8 mouse cellular contexts compared by ENCODE assay signal in genomic region chr1:139423931-139424330, GRCm38 (mm10). TPM values are rescaled to one million over a fixed set of nuclear protein-coding genes. Genes with fewer than 3 reads are reported as not detected.
DNase-seq lines count a peak whose midpoint lies in the region; ATAC-seq and TF ChIP-seq lines count a peak whose summit lies in the region.

No protein-coding gene starts in this region.

- WGBS in heart, embryonic 13.5 days = 20% methylated on average over 10 of the region's 10 CpGs
- WGBS in hindbrain, postnatal 0 days = 33% methylated on average over 10 of the region's 10 CpGs
- 56% methylated on average over 10 of the region's 10 CpGs for WGBS in midbrain, embryonic 16.5 days

- H3K36me3 ChIP-seq in heart, embryonic 13.5 days = peaks cover 11% of the 10 kb centered on the region
- H3K36me3 ChIP-seq in hindbrain, postnatal 0 days (ENCODE audit: insufficient read depth, low read length) = 0 out of 2 replicates have a peak, but pooled peaks cover under 1% of the 10 kb centered on the region
- H3K36me3 ChIP-seq in midbrain, embryonic 16.5 days (ENCODE audit: control insufficient read depth, insufficient read depth, low read length) = peaks cover under 1% of the 10 kb centered on the region; the same call in 1 of the 2 replicates

- no peak overlapping the region for H3K27ac ChIP-seq in heart, embryonic 13.5 days (replicated peaks)
- no peak overlapping the region for H3K27ac ChIP-seq in brown adipose tissue, adult 24 weeks (replicated peaks; ENCODE audit: low read depth, low read length)
- H3K27ac ChIP-seq in hindbrain, postnatal 0 days = no peak overlapping the region
- no peak overlapping the region for H3K27ac ChIP-seq in midbrain, embryonic 16.5 days (ENCODE audit: low read length)

- ATAC-seq in heart, embryonic 13.5 days (ENCODE audit: extremely low read depth, insufficient number of reproducible peaks, low FRiP score, low TSS enrichment) = no peak
- ATAC-seq in hindbrain, postnatal 0 days = no peak
- ATAC-seq in midbrain, embryonic 16.5 days = no peak

- H3K27me3 ChIP-seq in heart, embryonic 13.5 days (replicated peaks) = no peaks in the 10 kb centered on the region
- H3K27me3 ChIP-seq in hindbrain, postnatal 0 days (ENCODE audit: insufficient read depth, low read length) = no peaks in the 10 kb centered on the region
- H3K27me3 ChIP-seq in midbrain, embryonic 16.5 days (ENCODE audit: control insufficient read depth, insufficient read depth, low read depth, low read length) = no peaks in the 10 kb centered on the region

- H3K4me2 ChIP-seq in heart, embryonic 13.5 days = peak overlapping the region; percentile 88
- H3K4me2 ChIP-seq in hindbrain, postnatal 0 days (ENCODE audit: low read depth, low read length) = peak overlapping the region; percentile 63
- H3K4me2 ChIP-seq in midbrain, embryonic 16.5 days (ENCODE audit: low read length) = peak overlapping the region; percentile 47

- H3K4me3 ChIP-seq in heart, embryonic 13.5 days = peak overlapping the region; percentile 92
- H3K4me3 ChIP-seq in brown adipose tissue, adult 24 weeks (ENCODE audit: insufficient read depth, low read depth, low read length) = peak overlapping the region; percentile 84
- H3K4me3 ChIP-seq in hindbrain, postnatal 0 days (ENCODE audit: low read length) = peak overlapping the region; percentile 92
- H3K4me3 ChIP-seq in midbrain, embryonic 16.5 days (ENCODE audit: low read depth, low read length) = peak overlapping the region; percentile 68

- DNase-seq in heart, postnatal 36 days = no peak
- DNase-seq in hindbrain, postnatal 0 days (ENCODE audit: low spot score) = no peak
- DNase-seq in B cell, adult 2 months = no peak
- DNase-seq in natural killer cell, adult 2 months (ENCODE audit: low spot score in 2 of 2) = no peak
- DNase-seq in spleen, postnatal 4 days (ENCODE audit: low spot score in 2 of 2) = no peak

- no peak for TF ChIP-seq CTCF in hindbrain, postnatal 0 days (IDR thresholded peaks at IDR 0.05; ENCODE audit: low read depth)

- intact Hi-C loops in heart, postnatal 36 days (cut with DNase I) = no loop called here

- H3K9me3 ChIP-seq in heart, embryonic 13.5 days = no peaks in the 10 kb centered on the region
- no peaks in the 10 kb centered on the region for H3K9me3 ChIP-seq in hindbrain, postnatal 0 days (ENCODE audit: low read length)
- H3K9me3 ChIP-seq in midbrain, embryonic 16.5 days (replicated peaks; ENCODE audit: control insufficient read depth, low read length, poor library complexity, severe bottlenecking) = no peaks in the 10 kb centered on the region

- peak overlapping the region; percentile 98 for H3K9ac ChIP-seq in heart, embryonic 13.5 days
- H3K9ac ChIP-seq in hindbrain, postnatal 0 days (replicated peaks; ENCODE audit: low read length) = 0 out of 2 replicates have a peak overlapping the region, but pooled peaks have one; percentile 28
- peak overlapping the region; percentile 58 for H3K9ac ChIP-seq in midbrain, embryonic 16.5 days (ENCODE audit: low read depth, low read length)

- peaks cover 42% of the 10 kb centered on the region for H3K4me1 ChIP-seq in heart, embryonic 13.5 days
- H3K4me1 ChIP-seq in brown adipose tissue, adult 24 weeks (ENCODE audit: control insufficient read depth, insufficient read depth, insufficient read length, low read length) = peaks cover 13% of the 10 kb centered on the region
- peaks cover 23% of the 10 kb centered on the region for H3K4me1 ChIP-seq in hindbrain, postnatal 0 days (ENCODE audit: insufficient read depth, low read length)
- peaks cover 39% of the 10 kb centered on the region for H3K4me1 ChIP-seq in midbrain, embryonic 16.5 days (ENCODE audit: control insufficient read depth, insufficient read depth, low read length)

RNA-seq across cellular contexts. Expression of gene Zbtb41, which starts 1.8 kb away (rescaled TPM):
- polyA plus RNA-seq in heart, embryonic 13.5 days (2015; fragmentation: Nextera tagmentation; extraction: Ambion mirVana) = 5.0 and 6.0 TPM in 2 replicates
- total RNA-seq in heart, postnatal 36 days (2021) = 10 to 100 TPM; 22.6 to 23.0 TPM
- 9.1 and 17.0 TPM in 2 replicates for polyA plus RNA-seq in brown adipose tissue, adult 24 weeks (2012; ENCODE audit: insufficient read depth, insufficient read length, missing spikeins)
- 29.9 and 31.1 TPM in 2 replicates for total RNA-seq in hindbrain, postnatal 0 days (2014; rRNA removed)
- polyA plus RNA-seq in hindbrain, postnatal 0 days (2015; fragmentation: Nextera tagmentation; extraction: Ambion mirVana) = 10.0 and 10.3 TPM in 2 replicates
- 20.9 and 24.6 TPM in 2 replicates for polyA plus RNA-seq in midbrain, embryonic 16.5 days (2015; fragmentation: Nextera tagmentation; extraction: Ambion mirVana)

RNA-seq across cellular contexts. Expression of gene Aspm, which starts 30.6 kb away (rescaled TPM):
- 9.8 and 10.1 TPM in 2 replicates for polyA plus RNA-seq in heart, embryonic 13.5 days (2015; fragmentation: Nextera tagmentation; extraction: Ambion mirVana)
- under 1 TPM; 0.81 to 0.86 TPM for total RNA-seq in heart, postnatal 36 days (2021)
- not detected in 2 replicates for polyA plus RNA-seq in brown adipose tissue, adult 24 weeks (2012; ENCODE audit: insufficient read depth, insufficient read length, missing spikeins)
- 6.1 and 6.3 TPM in 2 replicates for total RNA-seq in hindbrain, postnatal 0 days (2014; rRNA removed)
- polyA plus RNA-seq in hindbrain, postnatal 0 days (2015; fragmentation: Nextera tagmentation; extraction: Ambion mirVana) = 2.9 and 3.9 TPM in 2 replicates
- polyA plus RNA-seq in midbrain, embryonic 16.5 days (2015; fragmentation: Nextera tagmentation; extraction: Ambion mirVana) = 1.4 and 2.4 TPM in 2 replicates

RNA-seq across cellular contexts. Expression of gene Crb1, which starts 47.0 kb away (rescaled TPM):
- polyA plus RNA-seq in heart, embryonic 13.5 days (2015; fragmentation: Nextera tagmentation; extraction: Ambion mirVana) = 0.12 and 0.27 TPM in 2 replicates
- under 1 TPM; 0.30 to 0.36 TPM for total RNA-seq in heart, postnatal 36 days (2021)
- not detected in 2 replicates for polyA plus RNA-seq in brown adipose tissue, adult 24 weeks (2012; ENCODE audit: insufficient read depth, insufficient read length, missing spikeins)
- 1.5 and 4.6 TPM in 2 replicates for total RNA-seq in hindbrain, postnatal 0 days (2014; rRNA removed)
- polyA plus RNA-seq in hindbrain, postnatal 0 days (2015; fragmentation: Nextera tagmentation; extraction: Ambion mirVana) = 0.83 and 0.96 TPM in 2 replicates
- 2.2 and 3.2 TPM in 2 replicates for polyA plus RNA-seq in midbrain, embryonic 16.5 days (2015; fragmentation: Nextera tagmentation; extraction: Ambion mirVana)

Comparison
In these comparisons a context has a peak if more than half of its experiments do, and no peak if none do; other contexts are left out.
1. H3K9ac ChIP-seq: peak in every context shown above with its lines; median percentile 98 in heart, embryonic 13.5 days; 58 in midbrain, embryonic 16.5 days; 28 in hindbrain, postnatal 0 days.